Mouse (Mus musculus) spleen, adult 18-20 months (tissue): ENCODE data around the gene Smg1.

Experiments used
- DNase-seq, 2 experiments: peaks; one replicate each; pipeline ENCODE4 v3.0.0; 2022; ENCODE audit warnings: mixed read lengths in 2 of 2

Gene Smg1

DNA sequence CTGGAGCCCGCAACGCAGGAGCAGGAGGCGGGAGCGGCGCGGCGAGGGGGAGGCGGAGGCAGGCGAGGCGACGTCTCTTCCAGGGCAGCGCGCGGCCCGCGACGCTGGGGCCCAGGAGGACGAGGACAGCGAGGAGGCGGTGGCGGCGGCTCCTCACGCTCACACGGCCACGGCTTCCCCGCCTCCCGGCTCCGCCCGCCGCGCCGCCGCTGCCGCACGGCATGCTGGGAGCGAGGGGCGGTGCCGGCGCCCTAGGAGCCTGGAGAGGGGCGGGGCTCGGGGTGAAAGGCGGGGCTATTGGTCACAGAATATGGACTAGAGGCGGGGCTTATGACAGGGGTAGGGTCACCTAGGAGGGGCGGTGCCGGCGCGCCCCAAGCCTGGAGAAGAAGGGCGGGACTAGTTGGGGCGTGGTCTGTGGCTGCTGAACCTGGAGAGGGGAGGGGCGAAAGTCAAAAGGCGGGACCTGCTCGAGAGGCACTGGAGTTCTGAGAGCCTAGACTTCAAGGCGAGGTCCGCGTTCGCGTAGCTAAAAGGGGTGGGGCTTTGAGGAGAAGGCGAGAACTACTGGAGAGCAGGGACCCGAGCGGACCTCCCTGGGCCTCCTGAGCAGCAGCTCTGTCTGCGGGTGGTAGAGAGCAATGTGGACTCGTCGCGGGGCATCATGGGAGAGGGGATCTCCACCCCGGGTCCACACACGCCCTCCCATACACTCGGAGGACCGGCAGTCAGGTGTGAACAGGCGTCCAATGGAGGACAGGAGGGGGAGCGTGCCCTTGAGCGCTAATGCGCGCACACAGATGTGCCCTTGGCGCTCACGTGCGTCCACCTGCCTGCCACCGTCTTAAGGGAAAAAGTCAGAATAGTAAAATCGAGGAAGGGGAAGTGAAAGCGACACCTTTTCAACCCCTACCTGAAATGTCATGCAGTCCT is at the start of gene Smg1:
Gene Smg1 (minus strand): TSS at position 218 of the 933 bp plus-strand sequence.
- DNase-seq, result peak; percentile 100

DNA sequence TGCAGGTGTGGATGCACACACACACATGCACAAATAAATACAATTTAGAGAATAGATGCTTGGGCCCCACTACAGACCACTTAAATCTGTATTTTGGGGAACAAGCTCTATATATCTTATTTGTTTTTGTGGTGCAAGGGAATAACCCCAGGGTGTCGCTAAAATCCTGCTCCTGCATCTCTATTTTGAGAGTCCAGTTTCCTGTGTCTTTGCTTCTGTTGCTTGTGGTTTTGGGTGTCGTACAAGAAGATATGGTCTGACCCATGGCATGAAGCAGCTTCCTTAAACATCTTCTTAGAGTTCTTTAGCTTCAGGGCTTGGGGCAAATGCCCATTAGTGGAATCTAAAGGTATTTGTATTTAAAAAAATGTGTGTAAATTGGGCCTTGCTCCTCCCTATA is 39.7 kb upstream of the Smg1 start:
- no peak for DNase-seq

DNA sequence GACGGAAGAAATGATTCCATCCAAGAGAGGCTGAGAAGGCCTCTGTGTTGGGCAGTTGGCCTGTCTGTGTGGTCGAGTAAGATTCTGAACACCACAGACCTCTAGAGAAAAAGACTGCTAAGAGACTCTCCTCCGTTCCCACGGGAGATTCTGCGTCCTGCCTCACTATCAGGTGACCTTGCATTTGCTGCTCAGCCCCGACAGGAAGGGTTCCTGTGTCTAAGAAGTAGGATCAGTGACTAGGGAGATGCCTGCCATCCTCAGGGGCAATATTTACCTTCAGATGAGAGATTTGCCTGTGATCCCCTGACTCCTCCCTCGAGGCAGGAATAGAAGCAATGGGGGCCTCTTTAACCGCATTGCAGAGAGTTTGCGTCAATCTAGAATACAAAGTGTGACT is 39.1 kb upstream of the Smg1 start:
- no peak for DNase-seq

DNA sequence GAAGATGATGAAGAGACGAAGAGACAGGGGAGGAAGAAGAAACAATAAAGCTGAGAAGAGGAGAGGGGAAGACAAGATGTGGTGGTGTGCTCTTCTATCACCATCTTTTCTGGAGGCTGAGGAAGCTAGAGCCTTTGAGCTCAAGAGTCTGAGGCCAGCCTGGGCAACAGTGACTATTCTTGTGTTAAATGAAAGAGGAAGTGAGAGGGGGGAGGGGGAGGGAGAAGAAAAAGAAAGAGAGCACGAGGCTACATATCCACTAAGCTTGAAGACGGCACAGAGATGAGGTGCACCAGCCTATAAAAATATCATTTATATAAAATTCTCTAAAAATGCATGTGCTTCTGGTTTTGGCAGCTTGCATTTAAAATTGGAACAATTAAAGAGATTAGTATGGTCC is 36.1 kb upstream of the Smg1 start:
- DNase-seq, result no peak

DNA sequence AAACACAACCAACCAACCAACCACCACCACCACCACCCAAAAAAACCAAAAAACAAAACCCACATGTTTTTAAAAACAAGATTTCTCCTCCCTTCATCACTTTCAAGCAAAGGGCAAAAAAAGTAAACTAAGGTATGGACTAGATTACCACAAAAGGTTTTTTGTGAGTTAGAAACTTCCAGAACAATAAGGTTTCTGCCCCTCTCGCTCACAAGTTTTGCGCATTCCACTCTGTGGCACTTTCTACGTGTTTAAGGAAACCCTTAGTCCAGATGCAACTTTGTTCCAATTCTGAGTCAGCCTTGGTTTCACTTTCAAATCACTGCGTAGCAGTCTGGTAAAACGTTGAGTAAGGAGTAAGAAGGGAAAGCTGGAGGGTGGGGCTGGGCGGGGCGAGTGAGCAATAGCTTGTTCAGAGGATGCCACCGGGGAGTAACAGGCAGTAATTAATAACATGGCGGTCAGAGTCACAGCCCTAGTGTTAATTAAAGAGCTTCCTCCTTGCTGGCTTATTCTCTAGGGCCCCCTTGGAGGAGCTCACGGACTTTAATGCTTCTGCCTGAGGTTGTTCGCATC is 34.0 kb upstream of the Smg1 start:
- peak; percentile 31 to 48 for DNase-seq

DNA sequence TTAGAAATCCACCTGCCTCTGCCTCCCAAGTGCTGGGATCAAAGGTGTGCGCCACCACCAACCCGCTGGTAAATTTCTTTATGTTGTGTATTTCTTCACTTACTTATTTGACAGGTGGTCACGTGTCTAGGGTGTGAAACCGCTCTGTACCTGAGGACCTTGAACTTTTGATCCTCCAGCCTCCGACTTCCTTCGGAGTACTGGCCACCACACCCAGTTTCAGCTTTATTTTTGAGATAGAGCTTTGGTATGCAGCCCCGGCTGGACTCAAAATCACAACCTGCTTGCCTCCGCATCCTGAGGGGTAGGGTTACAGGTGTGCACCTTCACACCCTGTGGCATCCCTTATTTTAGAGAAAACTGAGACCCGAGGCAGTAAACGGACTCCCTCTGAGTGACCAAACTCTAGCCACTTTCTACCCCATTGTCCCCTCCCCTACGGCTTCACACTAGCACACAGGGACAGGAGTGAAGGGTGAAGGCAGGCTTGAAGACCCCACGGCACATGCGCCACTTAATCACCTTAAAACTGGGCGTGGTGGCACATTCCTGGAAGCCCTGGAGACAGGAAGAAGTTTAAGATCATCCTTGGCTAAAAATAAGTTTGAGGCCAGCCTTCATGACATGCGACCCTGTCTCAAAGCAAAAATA is 33.3 kb upstream of the Smg1 start:
- no peak for DNase-seq

DNA sequence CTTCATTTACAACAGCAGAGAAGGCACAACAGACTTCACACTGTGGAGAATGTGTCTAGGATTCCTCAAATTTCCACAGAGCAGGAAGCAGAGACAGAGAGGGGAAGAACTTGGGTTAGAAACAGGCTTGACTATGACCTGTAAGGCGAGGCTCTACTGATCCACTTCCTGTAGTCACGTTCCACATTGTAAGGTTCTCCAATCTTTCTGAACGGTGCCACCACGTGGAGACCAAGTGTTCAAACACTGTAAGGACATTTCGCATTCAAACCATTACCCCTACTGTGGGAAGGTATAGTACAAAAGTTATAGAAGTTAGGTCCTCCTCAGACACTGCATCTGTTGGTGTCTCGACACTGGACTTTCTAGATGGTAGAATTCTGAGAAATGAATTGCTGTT is 31.8 kb upstream of the Smg1 start:
- no peak for DNase-seq

DNA sequence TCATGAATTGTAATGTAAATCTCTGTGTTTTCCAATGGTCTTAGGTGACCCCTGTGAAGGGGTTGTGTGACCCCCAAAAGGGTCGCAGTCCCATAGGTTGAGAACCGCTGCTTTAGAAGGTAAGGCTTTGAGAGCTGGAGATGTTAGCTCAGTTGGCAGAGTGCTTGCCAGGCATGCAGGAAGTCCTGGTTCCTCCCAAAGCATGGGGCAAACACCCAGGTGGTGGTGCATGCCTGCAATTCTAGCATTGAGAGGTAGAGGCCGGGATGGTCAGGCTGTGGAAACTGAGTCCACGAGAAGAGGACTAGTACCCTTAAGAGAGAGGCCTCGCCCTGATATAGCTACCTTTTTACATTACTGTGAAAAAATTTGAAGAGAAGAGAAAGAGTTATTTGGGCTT is 31.4 kb upstream of the Smg1 start:
- DNase-seq, result no peak

DNA sequence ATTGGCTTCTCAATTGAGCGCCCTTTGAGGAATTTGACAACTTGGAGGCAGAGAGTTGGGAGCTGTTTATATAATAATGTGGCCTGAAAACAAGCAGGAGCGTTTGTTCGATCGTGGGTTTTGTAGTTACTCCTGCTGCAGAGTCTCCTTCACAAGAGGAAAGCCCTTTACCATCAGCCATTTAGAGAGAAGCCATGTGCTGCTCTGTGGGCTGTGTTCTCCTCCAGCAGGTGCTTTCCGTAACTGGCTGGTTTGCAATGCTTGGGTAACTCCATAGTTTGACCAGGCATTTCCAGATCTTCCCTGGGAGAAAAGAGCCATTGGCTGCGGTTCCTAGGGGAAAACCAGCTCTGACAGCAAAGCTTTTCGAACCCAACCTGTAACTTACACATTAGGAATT is 30.7 kb upstream of the Smg1 start:
- no peak for DNase-seq

DNA sequence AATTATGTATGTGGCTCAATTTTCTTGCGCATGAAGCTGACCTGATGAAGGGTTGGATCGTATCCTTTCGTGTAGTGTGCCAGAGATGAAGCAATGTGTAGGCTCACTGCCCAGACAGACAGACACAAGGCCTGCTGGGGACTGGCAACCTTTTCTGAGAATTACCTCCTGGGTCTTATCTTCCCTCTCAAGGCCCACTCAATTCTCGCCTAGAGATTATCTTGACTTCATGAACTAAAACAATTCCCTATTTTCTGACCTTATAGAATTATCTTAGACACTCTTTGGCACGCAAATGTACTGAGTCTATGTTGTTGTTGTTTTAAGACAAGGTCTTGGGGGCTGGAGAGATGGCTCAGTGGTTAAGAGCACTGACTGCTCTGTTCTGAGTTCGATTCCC is 22.6 kb upstream of the Smg1 start:
- no peak for DNase-seq

DNA sequence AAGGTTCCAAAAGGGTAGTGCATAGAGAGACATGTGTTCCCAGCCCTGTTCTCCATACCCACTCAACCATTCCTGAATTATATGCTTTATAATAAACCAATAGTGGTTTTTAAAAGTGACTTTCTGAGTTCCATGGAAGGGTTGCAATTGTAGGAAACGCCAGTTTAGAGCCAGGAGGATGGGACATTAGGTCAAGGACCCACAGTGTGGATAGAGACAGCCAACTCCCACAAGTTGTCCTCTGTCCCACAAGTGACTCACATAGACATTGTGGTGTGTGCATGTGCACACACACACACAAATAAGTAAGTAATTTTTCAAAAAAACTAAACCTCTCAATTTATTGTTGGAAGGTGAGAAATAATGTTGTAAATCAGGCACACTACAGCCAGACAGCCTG is 20.1 kb upstream of the Smg1 start:
- DNase-seq, result no peak

DNA sequence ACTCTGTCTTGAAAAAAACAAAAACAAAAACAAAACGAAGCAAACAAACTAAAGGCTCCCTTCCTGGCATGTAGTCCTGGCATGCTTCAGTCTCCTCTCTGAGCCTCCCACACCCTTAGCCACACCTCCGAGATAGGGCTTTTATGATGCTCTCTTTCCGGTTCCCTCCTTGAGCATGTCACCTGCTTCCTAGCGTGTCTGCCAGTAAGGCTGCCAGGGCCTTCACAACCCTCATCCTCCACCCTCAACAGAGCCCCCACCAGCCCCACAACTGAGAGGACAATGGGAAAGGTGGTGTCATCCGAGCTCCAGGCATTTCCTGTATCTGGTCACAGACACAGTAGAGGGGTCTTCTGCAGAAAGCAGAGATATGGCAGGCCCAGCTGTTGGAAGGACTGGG is 18.9 kb upstream of the Smg1 start:
- no peak for DNase-seq

DNA sequence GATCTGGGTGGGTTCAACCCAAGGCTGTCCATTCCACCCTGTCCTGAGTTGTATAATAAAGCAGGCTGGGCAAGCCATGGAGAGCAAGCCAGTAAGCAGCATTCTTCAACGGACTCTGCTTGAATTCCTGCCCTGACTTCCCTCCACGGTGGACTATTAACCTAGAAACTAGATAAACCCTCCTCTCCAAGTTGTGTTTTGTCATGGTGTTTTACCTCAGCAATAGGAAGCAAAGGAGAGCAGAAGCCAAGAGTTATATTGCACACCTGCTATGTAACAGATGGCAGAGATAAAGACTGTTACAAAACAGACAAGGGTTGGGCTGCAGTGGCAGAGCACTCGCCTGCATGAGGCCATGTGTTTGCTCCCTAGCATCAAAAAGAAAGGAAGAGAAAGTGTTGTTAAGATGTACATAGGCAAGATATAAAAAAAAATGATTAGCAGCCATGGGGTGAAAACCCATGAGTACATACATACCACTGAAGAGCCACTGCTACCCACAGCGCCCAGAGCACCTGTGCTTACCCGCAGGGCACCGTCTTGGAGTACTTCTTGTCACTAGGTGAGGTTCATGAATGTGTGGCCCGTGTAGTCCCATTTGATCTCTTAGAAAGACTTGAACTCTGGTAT is 16.3 kb upstream of the Smg1 start:
- no peak for DNase-seq

DNA sequence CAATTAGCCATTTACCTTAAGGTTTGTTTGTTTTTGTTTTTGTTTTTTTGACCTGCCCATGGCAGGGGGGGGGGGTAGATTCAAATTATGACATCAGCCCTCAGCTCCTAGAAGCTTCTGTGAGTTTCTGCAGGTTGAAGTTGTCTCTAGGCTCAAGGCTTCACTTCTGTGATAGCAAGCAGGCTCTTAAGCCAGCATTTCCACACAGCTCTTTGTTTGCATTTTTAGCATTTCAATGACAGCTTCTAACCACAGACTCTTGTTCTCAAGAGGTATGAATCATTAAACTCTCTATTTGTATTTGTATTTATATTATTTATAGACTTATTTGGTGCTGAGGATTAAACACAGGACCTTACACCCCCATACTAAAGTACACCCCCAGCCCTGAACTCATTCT is 15.0 kb upstream of the Smg1 start:
- DNase-seq, result no peak

DNA sequence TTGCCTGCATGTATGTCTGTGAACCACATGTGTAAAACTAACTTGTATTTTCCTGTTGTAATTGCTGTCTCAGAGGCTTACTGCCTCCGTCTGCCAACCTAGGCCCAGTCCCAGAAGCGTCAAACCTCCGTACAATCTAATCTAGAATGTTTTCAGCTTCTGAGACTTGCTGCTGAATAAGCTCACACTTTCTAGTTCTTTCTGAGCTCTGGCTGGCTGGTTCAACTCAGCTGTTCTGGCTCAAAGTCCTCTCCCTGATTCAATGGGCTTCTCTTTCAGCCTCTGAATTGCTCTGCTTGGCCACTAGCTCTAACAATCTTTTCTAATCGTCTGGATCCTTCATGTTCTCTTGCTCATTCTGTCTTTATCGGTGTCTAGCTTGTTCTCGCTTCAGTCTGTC is 13.3 kb upstream of the Smg1 start:
- no peak for DNase-seq

DNA sequence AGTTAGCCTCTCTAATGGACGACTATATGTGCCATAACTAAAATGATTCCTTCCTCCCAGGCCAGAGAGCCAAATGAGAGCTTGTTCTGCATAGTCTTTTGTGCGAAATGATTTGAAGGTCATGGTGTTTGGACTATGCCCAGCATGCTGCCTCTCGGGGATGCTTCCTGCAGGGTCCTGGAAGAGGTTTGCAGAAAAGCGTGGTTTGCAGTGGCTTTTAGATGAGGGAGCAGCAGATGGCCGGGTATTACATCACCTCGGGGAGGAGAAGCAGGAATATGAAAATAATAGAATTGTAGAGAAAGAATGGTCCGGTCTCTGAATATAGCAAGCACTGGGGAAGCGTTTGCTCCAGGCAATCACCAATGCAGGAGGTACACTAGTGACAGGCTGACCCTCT is 11.0 kb upstream of the Smg1 start:
- DNase-seq, result no peak

DNA sequence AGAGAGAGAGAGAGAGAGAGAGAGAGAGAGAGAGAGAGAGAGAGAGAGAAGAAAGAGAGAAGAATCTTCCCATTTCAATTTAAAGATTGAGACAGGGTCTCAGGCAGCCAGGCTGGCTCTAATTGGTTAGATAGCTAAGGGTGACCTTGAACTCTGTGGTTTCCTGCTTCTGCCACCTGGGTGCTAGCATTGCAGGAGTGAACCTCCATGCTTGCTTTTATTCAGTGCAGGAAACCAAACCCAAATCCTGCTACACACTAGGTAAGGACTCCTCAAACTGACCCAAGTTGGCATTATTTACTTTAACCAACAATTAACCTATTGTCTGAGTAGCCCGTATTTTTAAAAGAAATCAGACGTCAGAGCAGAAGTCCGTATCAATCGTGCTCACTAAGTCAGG is 10.5 kb upstream of the Smg1 start:
- DNase-seq, result no peak

DNA sequence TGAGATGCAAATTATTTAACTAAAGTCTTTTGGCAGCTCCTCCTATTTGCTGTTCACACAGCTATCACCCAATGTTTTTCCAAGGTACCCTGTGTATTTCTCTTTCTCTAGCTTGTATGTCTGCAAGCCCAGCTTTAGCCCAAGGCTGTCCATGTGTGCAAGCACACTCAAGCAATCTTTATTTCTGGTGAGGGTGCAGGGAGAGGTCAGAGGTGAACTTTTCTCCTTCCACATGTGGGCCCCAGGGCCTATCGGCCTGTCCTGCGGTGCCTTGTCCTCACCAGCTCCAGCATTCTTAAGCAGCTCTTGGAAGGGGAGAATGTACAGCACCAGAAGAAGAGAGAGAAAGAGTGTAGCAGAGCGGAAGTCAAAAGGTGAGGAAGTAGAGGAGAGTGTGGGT is 9.5 kb upstream of the Smg1 start:
- DNase-seq, result no peak

DNA sequence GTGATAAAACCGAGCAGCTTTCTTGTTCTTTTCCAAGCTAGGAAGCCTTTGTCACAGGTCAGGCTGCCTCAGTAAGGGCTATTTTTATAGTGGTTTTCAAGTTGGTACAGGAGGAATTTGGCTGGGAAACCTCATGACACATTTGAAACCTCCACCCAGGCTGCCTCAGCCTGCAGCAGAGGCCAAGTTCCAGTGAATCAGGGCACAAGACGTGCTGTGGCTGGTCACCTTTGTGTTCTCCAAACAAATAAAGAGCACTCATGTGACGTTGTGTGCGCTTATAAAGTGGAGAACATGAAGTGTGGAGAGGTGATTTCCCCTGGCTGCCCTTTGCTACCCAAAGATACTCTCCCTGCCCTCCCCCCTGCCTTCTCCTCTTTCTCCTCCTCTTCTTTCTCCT is 8.9 kb upstream of the Smg1 start:
- DNase-seq, result no peak

DNA sequence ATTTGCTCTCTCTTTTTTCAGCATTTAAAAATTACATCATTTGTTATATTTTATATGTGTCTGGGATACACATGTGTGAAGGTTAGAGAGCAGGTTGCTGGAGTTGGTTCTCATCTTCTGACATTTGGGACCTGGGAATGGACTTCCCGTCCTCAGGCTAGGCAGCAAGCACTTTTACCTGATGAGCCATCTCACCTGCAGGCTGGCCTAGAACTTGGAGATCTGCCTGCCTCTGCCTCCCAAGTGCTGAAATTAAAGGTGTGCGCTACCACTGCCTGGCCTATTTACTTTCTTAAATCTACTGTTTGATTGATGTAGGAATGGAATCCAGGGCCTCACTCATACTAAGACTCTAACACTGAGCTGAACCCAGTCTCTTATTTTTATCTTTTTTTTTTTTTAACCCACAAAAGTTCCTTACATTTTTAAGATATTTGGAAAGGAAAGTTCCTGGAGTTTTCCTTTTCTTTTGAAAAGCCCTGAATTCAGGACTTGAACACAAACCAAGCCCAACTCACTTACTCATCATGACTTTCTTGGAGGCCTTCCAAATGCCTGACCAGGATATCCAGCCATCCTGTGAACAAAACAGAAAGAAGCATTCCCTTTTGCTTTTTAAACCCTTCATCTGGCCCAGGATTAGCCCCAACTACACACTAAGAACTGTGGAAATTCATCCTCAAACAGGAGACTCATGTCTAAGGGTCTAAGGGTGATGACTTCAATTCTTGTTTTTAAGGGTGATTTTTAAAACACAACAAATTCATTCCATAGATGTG is 8.1 kb upstream of the Smg1 start:
- DNase-seq, result no peak

DNA sequence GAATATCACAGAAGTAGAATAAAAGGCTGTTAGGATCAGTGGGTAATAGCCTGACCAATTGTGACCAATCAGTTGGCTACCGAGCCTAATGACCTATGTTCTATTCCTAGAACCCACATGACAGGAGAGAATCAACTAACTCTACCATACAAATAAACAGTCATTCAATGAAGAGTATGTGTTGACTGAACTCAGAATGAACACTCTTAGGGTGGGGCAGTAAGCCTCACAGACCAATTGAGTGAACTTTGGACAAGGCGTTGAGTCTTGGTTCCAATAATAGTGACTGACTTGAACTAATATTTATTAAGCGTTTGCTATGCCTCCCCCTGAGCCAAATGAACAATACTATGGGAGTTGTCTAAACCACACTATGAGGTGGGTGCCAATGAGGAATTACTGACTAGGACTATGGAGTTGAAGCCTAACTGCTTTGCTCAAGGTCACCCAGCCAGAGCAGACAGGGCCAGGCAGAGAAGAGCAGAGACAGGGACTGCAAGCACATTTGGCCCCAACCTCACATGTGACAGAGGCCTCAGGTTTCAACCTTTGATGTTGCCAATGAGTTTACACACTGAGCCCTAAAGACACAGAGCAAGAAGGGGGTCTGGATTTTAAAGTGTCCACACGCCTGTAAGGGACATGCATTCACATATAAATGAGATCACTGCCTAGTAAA is 7.2 kb upstream of the Smg1 start:
- DNase-seq, result no peak

DNA sequence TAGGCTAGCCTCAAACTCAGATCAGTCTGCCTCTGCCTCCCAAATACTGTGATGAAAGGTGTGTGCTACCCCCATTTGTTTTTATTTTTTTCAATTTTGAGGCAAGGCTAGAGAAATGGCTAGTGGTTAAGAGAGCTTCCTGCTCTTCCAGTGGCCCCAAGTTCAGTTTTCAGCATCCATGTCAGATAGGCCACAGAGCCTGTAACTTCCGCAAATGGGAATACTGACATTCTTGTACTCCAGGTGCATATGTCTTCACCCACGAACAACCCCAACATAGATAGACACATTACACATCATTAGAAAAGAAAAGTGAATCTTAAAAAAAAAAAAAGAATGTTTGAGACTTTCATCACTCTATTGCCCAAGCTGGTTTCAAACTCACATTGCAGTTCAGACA is 6.1 kb upstream of the Smg1 start:
- DNase-seq, result no peak
